Mouse (Mus musculus): ENCODE data around the gene Vmn2r10. TPM values are rescaled to one million over a fixed set of nuclear protein-coding genes. Genes with fewer than 3 reads are reported as not detected.
"Not testable (repeated sequence)": the region's sequence is repeated elsewhere in the genome, so short reads cannot be mapped to it uniquely, and the experiment has no call there.

Vmn2r10 gene
- not detected in 2 replicates for polyA plus RNA-seq (2016; fragmentation: Nextera tagmentation; extraction: Ambion mirVana)

- H3K9me3 ChIP-seq (replicated peaks), result peaks cover 28% of the 10 kb centered on the region
- not testable (repeated sequence) for H3K4me1 ChIP-seq; H3K27ac ChIP-seq (replicated peaks); H3K36me3 ChIP-seq; DNase-seq (ENCODE audit: low spot score); H3K27me3 ChIP-seq (ENCODE audit: low read depth, poor library complexity, severe bottlenecking); H3K4me3 ChIP-seq
These were observed at the start of gene Vmn2r10 for GRCm38 (mm10) chr5:109006427-109006826. TSS of gene Vmn2r10 (minus strand) at chr5:109006527.

- peaks cover 33% of the 10 kb centered on the region for H3K9me3 ChIP-seq (replicated peaks)
- no peak overlapping the region for H3K27ac ChIP-seq (replicated peaks)
- no peaks in the 10 kb centered on the region for H3K4me1 ChIP-seq
- H3K36me3 ChIP-seq, result no peaks in the 10 kb centered on the region
- H3K4me3 ChIP-seq, result no peak overlapping the region
- no peaks in the 10 kb centered on the region for H3K27me3 ChIP-seq (ENCODE audit: low read depth, poor library complexity, severe bottlenecking)
- no peak for DNase-seq (ENCODE audit: low spot score)
- WGBS, result 81% methylated on average over 1 of the region's 1 CpGs
These were observed 49.0 kb upstream of the Vmn2r10 start for GRCm38 (mm10) chr5:109055286-109055685.

DNA sequence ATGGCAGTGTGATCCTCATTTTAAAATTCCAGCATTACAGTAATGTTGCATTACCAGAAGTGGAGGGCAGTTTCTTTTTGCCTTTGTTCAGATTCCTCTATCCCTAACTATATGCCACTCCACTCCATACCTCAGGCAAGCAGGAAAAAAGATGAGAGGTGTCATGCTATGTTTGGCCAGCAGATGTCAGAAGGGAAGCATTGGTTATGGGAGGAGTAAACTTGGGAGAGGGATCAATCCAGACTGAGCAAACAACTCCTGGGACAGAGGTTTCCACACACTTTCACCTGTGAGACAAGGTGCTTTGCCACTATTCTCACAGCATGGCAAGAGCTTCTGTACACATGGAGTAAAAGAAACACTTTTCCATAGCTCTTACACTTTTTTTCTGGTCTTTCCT is 26.3 kb upstream of the Vmn2r10 start:
- peaks cover 9% of the 10 kb centered on the region; the same call in 1 of the 2 replicates for H3K9me3 ChIP-seq (replicated peaks)
- no peaks in the 10 kb centered on the region for H3K4me1 ChIP-seq
- H3K4me3 ChIP-seq, result no peak overlapping the region
- no peak for DNase-seq (ENCODE audit: low spot score)
- H3K27ac ChIP-seq (replicated peaks), result no peak overlapping the region
- H3K36me3 ChIP-seq, result no peaks in the 10 kb centered on the region
- H3K27me3 ChIP-seq (ENCODE audit: low read depth, poor library complexity, severe bottlenecking), result no peaks in the 10 kb centered on the region

- Histone ChIP-seq H3K9me3 (replicated peaks) (peaks cover 69% of the 10 kb centered on the region), H3K27me3 (ENCODE audit: low read depth, poor library complexity, severe bottlenecking) (no peaks in the 10 kb centered on the region), H3K27ac (replicated peaks) (no peak overlapping the region), H3K36me3 (no peaks in the 10 kb centered on the region), H3K4me3 (no peak overlapping the region), H3K4me1 (no peaks in the 10 kb centered on the region)
- 83% methylated on average over 3 of the region's 3 CpGs for WGBS
- DNase-seq (ENCODE audit: low spot score), result no peak
These were observed 17.4 kb downstream of the Vmn2r10 start for GRCm38 (mm10) chr5:108988924-108989323.

Other genes with a start within 250 kb of the Vmn2r10 start
- 0.17 TPM in 1 of 2 replicates, not detected in the other for gene Rnf212, start 231.5 kb downstream of the Vmn2r10 start, polyA plus RNA-seq (2016; fragmentation: Nextera tagmentation; extraction: Ambion mirVana)
- gene Tmed11, start 211.2 kb downstream of the Vmn2r10 start, polyA plus RNA-seq (2016; fragmentation: Nextera tagmentation; extraction: Ambion mirVana), result not detected in 2 replicates
- not detected in 2 replicates for gene Vmn2r8, start 197.7 kb downstream of the Vmn2r10 start, polyA plus RNA-seq (2016; fragmentation: Nextera tagmentation; extraction: Ambion mirVana)
- gene Vmn2r9, start 153.9 kb downstream of the Vmn2r10 start, polyA plus RNA-seq (2016; fragmentation: Nextera tagmentation; extraction: Ambion mirVana), result not detected in 2 replicates
- not detected in 2 replicates for gene Vmn2r11, start 53.0 kb upstream of the Vmn2r10 start, polyA plus RNA-seq (2016; fragmentation: Nextera tagmentation; extraction: Ambion mirVana)
- not detected in 2 replicates for gene Vmn2r12, start 91.4 kb upstream of the Vmn2r10 start, polyA plus RNA-seq (2016; fragmentation: Nextera tagmentation; extraction: Ambion mirVana)
- not detected in 2 replicates for gene Vmn2r13, start 185.7 kb upstream of the Vmn2r10 start, polyA plus RNA-seq (2016; fragmentation: Nextera tagmentation; extraction: Ambion mirVana)
- gene Vmn2r14, start 218.2 kb upstream of the Vmn2r10 start, polyA plus RNA-seq (2016; fragmentation: Nextera tagmentation; extraction: Ambion mirVana), result not detected in 2 replicates